Mouse (Mus musculus) hindbrain, embryonic 14.5 days (tissue): ENCODE measurements around the gene Dnttip1. TPM values are rescaled to one million over a fixed set of nuclear protein-coding genes. Genes with fewer than 3 reads are reported as not detected.
"Not testable (repeated sequence)": the region's sequence is repeated elsewhere in the genome, so short reads cannot be mapped to it uniquely, and the experiment has no call there.

Experiments
- ATAC-seq: fragments of 200-750 bp; cut with Nextera tagmentation; 2 replicates; pipeline ENCODE4 v1.8.0; 2017; ENCODE audit warnings: moderate number of reproducible peaks, mild to moderate bottlenecking, moderate TSS enrichment, moderate library complexity; ENCODE audit not compliant: low FRiP score
- DNase-seq: peaks from one replicate; pipeline ENCODE4 v3.0.0-alpha.2; 2015; ENCODE audit warnings: low spot score
- H3K27ac ChIP-seq: fragments of 300-500 bp; sonication (generic); 2 replicates; pipeline ENCODE4 v1.5.1; 2014; ENCODE audit warnings: mild to moderate bottlenecking, moderate library complexity
- H3K27me3 ChIP-seq: fragments of 300-500 bp; sonication (generic); 2 replicates; pipeline ENCODE4 v1.6.1; 2014; ENCODE audit warnings: mild to moderate bottlenecking, low read length, mixed read lengths; ENCODE audit not compliant: control insufficient read depth, insufficient read depth
- H3K36me3 ChIP-seq: fragments of 300-500 bp; sonication (generic); replicated peaks from 2 replicates; pipeline ENCODE4 v1.6.1; 2014; ENCODE audit not compliant: control insufficient read depth, insufficient read depth
- H3K4me1 ChIP-seq: fragments of 300-500 bp; sonication (generic); replicated peaks from 2 replicates; pipeline ENCODE4 v1.6.1; 2014; ENCODE audit warnings: antibody characterized with exemption, low read length, mixed read lengths; ENCODE audit not compliant: control insufficient read depth, insufficient read depth
- H3K4me2 ChIP-seq: fragments of 300-500 bp; sonication (generic); replicated peaks from 2 replicates; pipeline ENCODE4 v1.6.1; 2014; ENCODE audit warnings: mild to moderate bottlenecking, moderate library complexity
- H3K4me3 ChIP-seq: fragments of 300-500 bp; sonication (generic); replicated peaks from 2 replicates; pipeline ENCODE4 v1.5.1; 2014; ENCODE audit warnings: mild to moderate bottlenecking, low read length
- H3K9ac ChIP-seq: fragments of 300-500 bp; sonication (generic); 2 replicates; pipeline ENCODE4 v1.6.1; 2014
- H3K9me3 ChIP-seq: fragments of 300-500 bp; sonication (generic); 2 replicates; pipeline ENCODE4 v1.6.1; 2016; ENCODE audit warnings: low read length; ENCODE audit not compliant: control insufficient read depth
- WGBS: fragments of 180-500 bp; shearing (Covaris S2); extraction: QIAGEN DNeasy Blood & Tissue Kit; methylation state at CpG from one replicate; pipeline ENCODE4 v1.1.7; 2014; 5-methylcytosine and 5-hydroxymethylcytosine counted together
- polyA plus RNA-seq: library from polyadenylated mRNA; unstranded; fragments of >200 nt; fragmentation: Nextera tagmentation; extraction: Ambion mirVana; gene quantifications from 2 replicates; pipeline ENCODE4 v1.2.1, GENCODE M21; 2014

The Dnttip1 gene
- polyA plus RNA-seq, 1 experiment from 2014 or later, result 50.3 TPM

- Histone ChIP-seq H3K9me3 (no peaks in the 10 kb centered on the region), H3K27ac (no peak overlapping the region), H3K4me1 (no peaks in the 10 kb centered on the region), H3K4me3 (no peak overlapping the region), H3K4me2 (no peak overlapping the region), H3K9ac (no peak overlapping the region), H3K27me3 (no peaks in the 10 kb centered on the region), H3K36me3 (peaks cover 74% of the 10 kb centered on the region)
- WGBS, result 95% methylated on average over 12 of the region's 12 CpGs
- DNase-seq (no peak), ATAC-seq (no peak)
Measured at GRCm38 (mm10) chr2:164792400-164793190, 46.8 kb downstream of the Dnttip1 start.

- Histone ChIP-seq H3K36me3 (peaks cover 80% of the 10 kb centered on the region), H3K27me3 (no peaks in the 10 kb centered on the region), H3K9me3 (no peaks in the 10 kb centered on the region), H3K4me2 (no peak overlapping the region), H3K27ac (no peak overlapping the region), H3K4me1 (no peaks in the 10 kb centered on the region), H3K4me3 (no peak overlapping the region), H3K9ac (no peak overlapping the region)
- no peak for ATAC-seq
- peak; percentile 55 for DNase-seq
- WGBS, result 82% methylated on average over 3 of the region's 3 CpGs
Measured at GRCm38 (mm10) chr2:164793236-164793635, 47.5 kb downstream of the Dnttip1 start.

GRCm38 (mm10) chr2:164793772-164794171 is 48.0 kb downstream of the Dnttip1 start:
- DNase-seq (no peak), ATAC-seq (no peak)
- Histone ChIP-seq H3K4me2 (no peak overlapping the region), H3K36me3 (peaks cover 83% of the 10 kb centered on the region), H3K27me3 (no peaks in the 10 kb centered on the region), H3K4me3 (no peak overlapping the region), H3K27ac (no peak overlapping the region), H3K4me1 (no peaks in the 10 kb centered on the region), H3K9me3 (no peaks in the 10 kb centered on the region), H3K9ac (no peak overlapping the region)
- 93% methylated on average over 2 of the region's 2 CpGs for WGBS

- Histone ChIP-seq H3K4me2 (no peak overlapping the region), H3K4me1 (no peaks in the 10 kb centered on the region), H3K27ac (no peak overlapping the region), H3K9ac (no peak overlapping the region), H3K36me3 (peaks cover 83% of the 10 kb centered on the region), H3K9me3 (no peaks in the 10 kb centered on the region), H3K27me3 (no peaks in the 10 kb centered on the region), H3K4me3 (no peak overlapping the region)
- DNase-seq (peak; percentile 89), ATAC-seq (0 out of 2 replicates have a peak, but pooled peaks have one; percentile 28)
- WGBS, result 37% methylated on average over 5 of the region's 5 CpGs
Measured at GRCm38 (mm10) chr2:164794293-164794692, 48.5 kb downstream of the Dnttip1 start.

- 84% methylated on average over 4 of the region's 4 CpGs for WGBS
Measured at GRCm38 (mm10) chr2:164795868-164796267, 50.1 kb downstream of the Dnttip1 start.

GRCm38 (mm10) chr2:164798554-164798953 is 52.8 kb downstream of the Dnttip1 start:
- 83% methylated on average over 6 of the region's 6 CpGs for WGBS
- peaks cover 69% of the 10 kb centered on the region for H3K36me3 ChIP-seq

More at GRCm38 (mm10) chr2:164795868-164796267, 50.1 kb downstream of the Dnttip1 start:
- no peaks in the 10 kb centered on the region for H3K27me3 ChIP-seq
- H3K4me2 ChIP-seq, result no peak overlapping the region
- DNase-seq (no peak), ATAC-seq (no peak)
- peaks cover 84% of the 10 kb centered on the region for H3K36me3 ChIP-seq
- no peaks in the 10 kb centered on the region for H3K9me3 ChIP-seq
- no peak overlapping the region for H3K4me3 ChIP-seq
- no peak overlapping the region for H3K9ac ChIP-seq
- no peaks in the 10 kb centered on the region for H3K4me1 ChIP-seq
- no peak overlapping the region for H3K27ac ChIP-seq

GRCm38 (mm10) chr2:164800252-164801004 is 54.6 kb downstream of the Dnttip1 start:
- Histone ChIP-seq H3K9me3 (no peaks in the 10 kb centered on the region), H3K36me3 (peaks cover 59% of the 10 kb centered on the region), H3K4me3 (no peak overlapping the region), H3K27ac (no peak overlapping the region), H3K4me2 (no peak overlapping the region), H3K27me3 (no peaks in the 10 kb centered on the region), H3K9ac (no peak overlapping the region), H3K4me1 (peaks cover 15% of the 10 kb centered on the region; the same call in 1 of the 2 replicates)
- no peak for DNase-seq
- ATAC-seq, result no peak
- 92% methylated on average over 13 of the region's 13 CpGs for WGBS

More at GRCm38 (mm10) chr2:164798554-164798953, 52.8 kb downstream of the Dnttip1 start:
- not testable (repeated sequence) for H3K27ac ChIP-seq, H3K27me3 ChIP-seq, ATAC-seq, H3K9me3 ChIP-seq, H3K4me1 ChIP-seq, H3K9ac ChIP-seq, H3K4me3 ChIP-seq, H3K4me2 ChIP-seq, DNase-seq

GRCm38 (mm10) chr2:164803201-164803920 is 57.6 kb downstream of the Dnttip1 start:
- Histone ChIP-seq H3K27me3 (no peaks in the 10 kb centered on the region), H3K9ac (peak overlapping the region; percentile 75), H3K36me3 (peaks cover 32% of the 10 kb centered on the region), H3K4me3 (peak overlapping the region; percentile 67), H3K4me1 (peaks cover 21% of the 10 kb centered on the region; the same call in 1 of the 2 replicates), H3K27ac (no peak overlapping the region), H3K9me3 (no peaks in the 10 kb centered on the region), H3K4me2 (peak overlapping the region; percentile 64)
- DNase-seq, result no peak
- ATAC-seq, result no peak
- WGBS, result 94% methylated on average over 16 of the region's 16 CpGs

GRCm38 (mm10) chr2:164803921-164804313 is 58.1 kb downstream of the Dnttip1 start:
- Histone ChIP-seq H3K9ac (peak overlapping the region; percentile 75), H3K9me3 (no peaks in the 10 kb centered on the region), H3K4me3 (peak overlapping the region; percentile 67), H3K27me3 (no peaks in the 10 kb centered on the region), H3K36me3 (peaks cover 33% of the 10 kb centered on the region), H3K27ac (no peak overlapping the region), H3K4me2 (peak overlapping the region; percentile 64), H3K4me1 (peaks cover 21% of the 10 kb centered on the region; the same call in 1 of the 2 replicates)
- ATAC-seq (no peak), DNase-seq (no peak)
- 67% methylated on average over 1 of the region's 1 CpGs for WGBS
